In genomic region chr4:149426325-149427199, GRCm38 (mm10) we compare ENCODE assay signal across 8 mouse cellular contexts. TPM values are rescaled to one million over a fixed set of nuclear protein-coding genes. Genes with fewer than 3 reads are reported as not detected.
A peak's percentile ranks its signal among the peaks of the same experiment; 100 is the strongest.
DNase-seq lines count a peak whose midpoint lies in the region; ATAC-seq and TF ChIP-seq lines count a peak whose summit lies in the region.

TSS of gene Ube4b (minus strand) at chr4:149426749.

- H3K4me2 ChIP-seq in embryonic facial prominence, embryonic 15.5 days (replicated peaks), result peak within 1 kb of the TSS; percentile 67
- H3K4me2 ChIP-seq in kidney, embryonic 14.5 days (replicated peaks; ENCODE audit: low read depth, low read length), result peak within 1 kb of the TSS; percentile 68
- peak within 1 kb of the TSS; percentile 63 for H3K4me2 ChIP-seq in limb, embryonic 15.5 days

- H3K9ac ChIP-seq in embryonic facial prominence, embryonic 15.5 days, result peak within 1 kb of the TSS; percentile 86
- peak within 1 kb of the TSS; percentile 92 for H3K9ac ChIP-seq in kidney, embryonic 14.5 days (ENCODE audit: low read depth, low read length)
- H3K9ac ChIP-seq in limb, embryonic 15.5 days, result peak within 1 kb of the TSS; percentile 88

- peak; percentile 98 for DNase-seq in 416B (ENCODE audit: low read depth)
- peak; percentile 94 to 96 for DNase-seq in heart, adult 9 months (ENCODE audit: low spot score in 2 of 2)
- peak; percentile 66 to 77 for DNase-seq in monocyte, adult 2 months (ENCODE audit: low read depth in 1 of 2, low spot score in 2 of 2)
- DNase-seq in spleen, postnatal 36 days (ENCODE audit: low spot score in 2 of 2), result peak; percentile 95 to 96

- H3K27ac ChIP-seq in bone marrow, adult 2 months (ENCODE audit: control insufficient read depth, insufficient read depth, low read depth, low read length, poor library complexity), result peak within 1 kb of the TSS; percentile 92
- H3K27ac ChIP-seq in embryonic facial prominence, embryonic 15.5 days (replicated peaks), result peak within 1 kb of the TSS; percentile 99
- peak within 1 kb of the TSS; percentile 99 for H3K27ac ChIP-seq in kidney, embryonic 14.5 days (ENCODE audit: low read depth, low read length)
- peak within 1 kb of the TSS; percentile 98 for H3K27ac ChIP-seq in limb, embryonic 15.5 days

- ATAC-seq in embryonic facial prominence, embryonic 15.5 days (ENCODE audit: insufficient number of reproducible peaks, low FRiP score, low TSS enrichment, low read depth), result peak; percentile 96
- peak; percentile 96 for ATAC-seq in kidney, embryonic 14.5 days (ENCODE audit: low FRiP score, low TSS enrichment)
- peak; percentile 94 for ATAC-seq in limb, embryonic 15.5 days (ENCODE audit: insufficient number of reproducible peaks, low FRiP score, low TSS enrichment, low read depth)

- no peak for TF ChIP-seq CTCF in bone marrow, adult 2 months (IDR thresholded peaks at IDR 0.05; ENCODE audit: control insufficient read depth, insufficient read depth, low read length)

- no peaks in the 10 kb centered on the region for H3K9me3 ChIP-seq in embryonic facial prominence, embryonic 15.5 days (replicated peaks)
- H3K9me3 ChIP-seq in kidney, embryonic 14.5 days (ENCODE audit: control insufficient read depth, low read length), result no peaks in the 10 kb centered on the region
- H3K9me3 ChIP-seq in limb, embryonic 15.5 days, result no peaks in the 10 kb centered on the region

- H3K4me1 ChIP-seq in bone marrow, adult 2 months (ENCODE audit: control insufficient read depth, insufficient read depth, low read length), result no peaks in the 10 kb centered on the region; the same call in 1 of the 2 replicates
- H3K4me1 ChIP-seq in embryonic facial prominence, embryonic 15.5 days, result peaks cover 15% of the 10 kb centered on the region; the same call in 1 of the 2 replicates
- peaks cover 6% of the 10 kb centered on the region; the same call in 1 of the 2 replicates for H3K4me1 ChIP-seq in kidney, embryonic 14.5 days (ENCODE audit: control insufficient read depth, insufficient read depth, low read length)
- H3K4me1 ChIP-seq in limb, embryonic 15.5 days, result peaks cover 10% of the 10 kb centered on the region; the same call in 1 of the 2 replicates

- under 1% methylated on average over 49 of the region's 50 CpGs for WGBS in bone marrow, adult 2 months
- under 1% methylated on average over 46 of the region's 50 CpGs for WGBS in embryonic facial prominence, embryonic 15.5 days
- under 1% methylated on average over 46 of the region's 50 CpGs for WGBS in kidney, embryonic 14.5 days
- WGBS in limb, embryonic 15.5 days, result under 1% methylated on average over 47 of the region's 50 CpGs

- TF ChIP-seq POLR2A in bone marrow, adult 2 months (IDR thresholded peaks at IDR 0.05; ENCODE audit: borderline replicate concordance, control insufficient read depth, low read depth, low read length), result peak; percentile 38; the same call in 1 of the 2 replicates

- no peaks in the 10 kb centered on the region for H3K27me3 ChIP-seq in embryonic facial prominence, embryonic 15.5 days
- H3K27me3 ChIP-seq in kidney, embryonic 14.5 days (ENCODE audit: control insufficient read depth, insufficient read depth, low read length), result no peaks in the 10 kb centered on the region
- H3K27me3 ChIP-seq in limb, embryonic 15.5 days, result no peaks in the 10 kb centered on the region

- no peaks in the 10 kb centered on the region for H3K36me3 ChIP-seq in embryonic facial prominence, embryonic 15.5 days
- H3K36me3 ChIP-seq in kidney, embryonic 14.5 days (ENCODE audit: control insufficient read depth, insufficient read depth, low read length), result no peaks in the 10 kb centered on the region
- H3K36me3 ChIP-seq in limb, embryonic 15.5 days, result no peaks in the 10 kb centered on the region

- H3K4me3 ChIP-seq in bone marrow, adult 2 months (replicated peaks; ENCODE audit: control insufficient read depth, low read depth, low read length), result peak within 1 kb of the TSS; percentile 97
- peak within 1 kb of the TSS; percentile 99 for H3K4me3 ChIP-seq in embryonic facial prominence, embryonic 15.5 days (replicated peaks)
- H3K4me3 ChIP-seq in kidney, embryonic 14.5 days (ENCODE audit: low read length), result peak within 1 kb of the TSS; percentile 95
- peak within 1 kb of the TSS; percentile 72 for H3K4me3 ChIP-seq in limb, embryonic 15.5 days

RNA-seq across cellular contexts. Expression of gene Ube4b, which starts in this region (rescaled TPM):
- 17.5 and 38.0 TPM in 2 replicates for polyA plus RNA-seq in bone marrow, adult 2 months (2011; ENCODE audit: insufficient read depth, insufficient read length, low replicate concordance, missing spikeins)
- polyA plus RNA-seq in embryonic facial prominence, embryonic 15.5 days (2015; fragmentation: Nextera tagmentation; extraction: Ambion mirVana), result 42.5 and 45.8 TPM in 2 replicates
- 42.9 and 44.9 TPM in 2 replicates for polyA plus RNA-seq in kidney, embryonic 14.5 days (2014; fragmentation: Nextera tagmentation; extraction: Ambion mirVana)
- 39.6 and 45.4 TPM in 2 replicates for polyA plus RNA-seq in limb, embryonic 15.5 days (2015; fragmentation: Nextera tagmentation; extraction: Ambion mirVana)

Comparison
In these comparisons a context has a peak if more than half of its experiments do, and no peak if none do; other contexts are left out.
1. Peak in every context shown above with its lines: DNase-seq, ATAC-seq, H3K4me3 ChIP-seq and H3K27ac ChIP-seq.